Mouse (Mus musculus) cortical plate, adult 2 months (tissue): Measurements from ENCODE around the gene Gm960.

Source experiments
- CTCF ChIP-seq: fragments of 200-500 bp; IDR thresholded peaks from 2 replicates; pipeline ENCODE4 v1.5.1; 2011; ENCODE audit warnings: mild to moderate bottlenecking, control low read depth, low read length; ENCODE audit not compliant: insufficient read depth; ENCODE audit errors: extremely low read depth
- POLR2A ChIP-seq: fragments of 200-500 bp; IDR thresholded peaks from 2 replicates; pipeline ENCODE4 v1.6.1; 2011; ENCODE audit warnings: mild to moderate bottlenecking, low read length, control low read depth; ENCODE audit not compliant: insufficient read depth; ENCODE audit errors: extremely low read depth

DNA sequence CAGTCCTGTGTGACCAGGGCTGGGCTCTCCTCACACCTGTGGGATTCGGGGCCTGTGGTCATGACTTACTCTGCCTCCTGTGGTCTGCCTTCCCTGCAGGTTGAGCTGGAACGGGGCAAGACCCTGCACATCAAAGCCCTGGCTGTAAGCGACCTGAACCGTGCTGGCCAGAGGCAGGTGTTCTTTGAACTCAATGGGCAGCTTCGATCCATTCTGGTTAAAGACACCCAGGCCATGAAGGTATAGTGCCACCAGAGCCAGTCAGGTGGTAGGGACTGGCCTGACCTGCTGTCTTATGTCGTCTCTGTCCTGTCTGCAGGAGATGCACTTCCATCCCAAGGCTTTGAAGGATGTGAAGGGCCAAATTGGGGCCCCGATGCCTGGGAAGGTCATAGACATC, 77.7 kb downstream of the Gm960 start:
- TF ChIP-seq CTCF (no peak), POLR2A (no peak)
